25 mouse cellular contexts compared by ENCODE assay signal in genomic region chr5:148593607-148594006, GRCm38 (mm10).
"Had no signal": no experiment of that assay in that cellular context is flagged by ENCODE, and none has a peak within 500 bp of the region (broad histone marks: within the 10 kb centered on the region; RNA-seq: fewer than 3 reads in every experiment).

No protein-coding gene starts in this region.

- H3K9ac ChIP-seq: limb, embryonic 12.5 days; limb, embryonic 15.5 days; liver, embryonic 14.5 days; liver, postnatal 0 days; lung, embryonic 15.5 days; midbrain, embryonic 13.5 days; neural tube, embryonic 12.5 days; neural tube, embryonic 15.5 days; stomach, embryonic 15.5 days had no signal

- H3K4me3 ChIP-seq: layer of hippocampus, adult 2 months; left cerebral cortex, adult 2 months; limb, embryonic 12.5 days; limb, embryonic 15.5 days; lung, embryonic 15.5 days; midbrain, embryonic 13.5 days; neural tube, embryonic 12.5 days; neural tube, embryonic 15.5 days; stomach, embryonic 15.5 days had no signal

- ATAC-seq: inflammation-experienced regulatory T-cells, adult 6 months; intestine, embryonic 16.5 days; liver, postnatal 0 days; midbrain, embryonic 13.5 days had no signal

- H3K36me3 ChIP-seq: limb, embryonic 12.5 days; limb, embryonic 15.5 days; lung, embryonic 15.5 days; midbrain, embryonic 13.5 days; neural tube, embryonic 12.5 days; neural tube, embryonic 15.5 days; stomach, embryonic 15.5 days had no signal

- H3K27ac ChIP-seq: layer of hippocampus, adult 2 months; left cerebral cortex, adult 2 months; limb, embryonic 12.5 days; limb, embryonic 15.5 days; liver, embryonic 14.5 days; midbrain, embryonic 13.5 days; neural tube, embryonic 12.5 days; neural tube, embryonic 15.5 days; stomach, embryonic 15.5 days had no signal

- H3K4me1 ChIP-seq: neural tube, embryonic 15.5 days; stomach, embryonic 15.5 days had no signal

- DNase-seq: kidney, adult 18-20 months; kidney, adult 9 months; kidney, postnatal 14 days; layer of hippocampus, adult 9-11 months; layer of hippocampus, postnatal 36 days; liver, postnatal 0 days; lung, postnatal 10 days; lung, postnatal 4 days; right cerebral cortex, adult 18-20 months; right cerebral cortex, postnatal 14 days; right cerebral cortex, postnatal 4 days; thymus, postnatal 25 days had no signal

- H3K9me3 ChIP-seq: limb, embryonic 15.5 days; lung, embryonic 15.5 days; midbrain, embryonic 13.5 days; neural tube, embryonic 12.5 days; neural tube, embryonic 15.5 days; stomach, embryonic 15.5 days had no signal

- H3K4me2 ChIP-seq: limb, embryonic 12.5 days; limb, embryonic 15.5 days; liver, embryonic 11.5 days; lung, embryonic 15.5 days; midbrain, embryonic 13.5 days; neural tube, embryonic 12.5 days; neural tube, embryonic 15.5 days; stomach, embryonic 15.5 days had no signal

- H3K27me3 ChIP-seq: limb, embryonic 12.5 days; limb, embryonic 15.5 days; lung, embryonic 15.5 days; neural tube, embryonic 12.5 days; neural tube, embryonic 15.5 days; stomach, embryonic 15.5 days had no signal
